Comparison of ENCODE assay signal across 8 mouse cellular contexts in genomic region chr9:62526858-62527257, GRCm38 (mm10). TPM values are rescaled to one million over a fixed set of nuclear protein-coding genes. Genes with fewer than 3 reads are reported as not detected.
DNase-seq lines count a peak whose midpoint lies in the region; ATAC-seq lines count a peak whose summit lies in the region.

No protein-coding gene starts in this region.

- no peaks in the 10 kb centered on the region for H3K36me3 ChIP-seq in intestine, embryonic 16.5 days (ENCODE audit: control insufficient read depth, insufficient read depth, low read length)
- no peaks in the 10 kb centered on the region for H3K36me3 ChIP-seq in intestine, embryonic 15.5 days
- no peaks in the 10 kb centered on the region for H3K36me3 ChIP-seq in embryonic facial prominence, embryonic 10.5 days (replicated peaks)
- no peaks in the 10 kb centered on the region for H3K36me3 ChIP-seq in forebrain, embryonic 14.5 days (ENCODE audit: control insufficient read depth, insufficient read depth, low read length)
- H3K36me3 ChIP-seq in midbrain, embryonic 14.5 days (ENCODE audit: control insufficient read depth, insufficient read depth, low read length) = no peaks in the 10 kb centered on the region

- H3K27ac ChIP-seq in intestine, embryonic 16.5 days (ENCODE audit: low read length) = peak overlapping the region; percentile 14; the same call in 1 of the 2 replicates
- H3K27ac ChIP-seq in intestine, embryonic 15.5 days = no peak overlapping the region
- H3K27ac ChIP-seq in embryonic facial prominence, embryonic 10.5 days (replicated peaks) = peak overlapping the region; percentile 55
- peak overlapping the region; percentile 61 for H3K27ac ChIP-seq in forebrain, embryonic 14.5 days (ENCODE audit: low read depth, low read length)
- 0 out of 2 replicates have a peak overlapping the region, but pooled peaks have one; percentile 55 for H3K27ac ChIP-seq in midbrain, embryonic 14.5 days (replicated peaks; ENCODE audit: low read depth, low read length)

- no peak for DNase-seq in embryonic facial prominence, embryonic 10.5 days (ENCODE audit: low spot score)
- DNase-seq in forebrain, embryonic 14.5 days (ENCODE audit: low spot score) = no peak
- DNase-seq in midbrain, embryonic 14.5 days = no peak
- DNase-seq in layer of hippocampus, adult 18-20 months (ENCODE audit: low spot score in 2 of 2) = no peak
- DNase-seq in right cerebral cortex, postnatal 10 days (ENCODE audit: low spot score in 2 of 2) = no peak
- no peak for DNase-seq in thymus, postnatal 14 days

- H3K4me1 ChIP-seq in intestine, embryonic 16.5 days (ENCODE audit: control insufficient read depth, insufficient read depth, low read length) = peaks cover 35% of the 10 kb centered on the region
- H3K4me1 ChIP-seq in intestine, embryonic 15.5 days (replicated peaks) = peaks cover 32% of the 10 kb centered on the region
- H3K4me1 ChIP-seq in embryonic facial prominence, embryonic 10.5 days = peaks cover 79% of the 10 kb centered on the region
- H3K4me1 ChIP-seq in forebrain, embryonic 14.5 days (ENCODE audit: control insufficient read depth, insufficient read depth, low read length) = peaks cover 71% of the 10 kb centered on the region
- H3K4me1 ChIP-seq in midbrain, embryonic 14.5 days (ENCODE audit: control insufficient read depth, insufficient read depth, low read length) = peaks cover 63% of the 10 kb centered on the region

- H3K4me2 ChIP-seq in intestine, embryonic 16.5 days (ENCODE audit: low read depth, low read length) = no peak overlapping the region
- no peak overlapping the region for H3K4me2 ChIP-seq in intestine, embryonic 15.5 days (replicated peaks)
- no peak overlapping the region for H3K4me2 ChIP-seq in forebrain, embryonic 14.5 days (ENCODE audit: low read length)
- H3K4me2 ChIP-seq in midbrain, embryonic 14.5 days (ENCODE audit: low read length) = no peak overlapping the region

- H3K27me3 ChIP-seq in intestine, embryonic 16.5 days (replicated peaks; ENCODE audit: control insufficient read depth, insufficient read depth, low read length) = no peaks in the 10 kb centered on the region; the same call in 1 of the 2 replicates
- 0 out of 2 replicates have a peak, but pooled peaks cover 4% of the 10 kb centered on the region for H3K27me3 ChIP-seq in intestine, embryonic 15.5 days (replicated peaks)
- H3K27me3 ChIP-seq in embryonic facial prominence, embryonic 10.5 days (replicated peaks; ENCODE audit: low read depth, poor library complexity, severe bottlenecking) = peaks cover 32% of the 10 kb centered on the region
- no peaks in the 10 kb centered on the region for H3K27me3 ChIP-seq in forebrain, embryonic 14.5 days (replicated peaks; ENCODE audit: control insufficient read depth, insufficient read depth, low read length)
- peaks cover 3% of the 10 kb centered on the region; the same call in 1 of the 2 replicates for H3K27me3 ChIP-seq in midbrain, embryonic 14.5 days (ENCODE audit: control insufficient read depth, insufficient read depth, low read length)

- no peaks in the 10 kb centered on the region for H3K9me3 ChIP-seq in intestine, embryonic 16.5 days (ENCODE audit: control insufficient read depth, low read length)
- H3K9me3 ChIP-seq in intestine, embryonic 15.5 days = no peaks in the 10 kb centered on the region
- H3K9me3 ChIP-seq in embryonic facial prominence, embryonic 10.5 days = no peaks in the 10 kb centered on the region
- no peaks in the 10 kb centered on the region for H3K9me3 ChIP-seq in forebrain, embryonic 14.5 days (replicated peaks; ENCODE audit: control insufficient read depth, low read length)
- no peaks in the 10 kb centered on the region for H3K9me3 ChIP-seq in midbrain, embryonic 14.5 days (ENCODE audit: control insufficient read depth, low read length)

- no peak overlapping the region for H3K4me3 ChIP-seq in intestine, embryonic 16.5 days (ENCODE audit: low read length)
- H3K4me3 ChIP-seq in intestine, embryonic 15.5 days (replicated peaks) = no peak overlapping the region
- H3K4me3 ChIP-seq in embryonic facial prominence, embryonic 10.5 days = no peak overlapping the region
- H3K4me3 ChIP-seq in forebrain, embryonic 14.5 days (ENCODE audit: low read depth, low read length) = no peak overlapping the region
- H3K4me3 ChIP-seq in midbrain, embryonic 14.5 days (replicated peaks; ENCODE audit: low read depth, low read length) = no peak overlapping the region

- no peak overlapping the region for H3K9ac ChIP-seq in intestine, embryonic 16.5 days (ENCODE audit: low read depth, low read length)
- no peak overlapping the region; the same call in 1 of the 2 replicates for H3K9ac ChIP-seq in intestine, embryonic 15.5 days
- H3K9ac ChIP-seq in forebrain, embryonic 14.5 days (ENCODE audit: low read length) = no peak overlapping the region
- no peak overlapping the region for H3K9ac ChIP-seq in midbrain, embryonic 14.5 days (replicated peaks; ENCODE audit: low read length)

- WGBS in intestine, embryonic 16.5 days = 74% methylated on average over 8 of the region's 8 CpGs
- WGBS in intestine, embryonic 15.5 days = 66% methylated on average over 8 of the region's 8 CpGs
- WGBS in embryonic facial prominence, embryonic 10.5 days = 83% methylated on average over 8 of the region's 8 CpGs
- 79% methylated on average over 8 of the region's 8 CpGs for WGBS in forebrain, embryonic 14.5 days
- 79% methylated on average over 8 of the region's 8 CpGs for WGBS in midbrain, embryonic 14.5 days

- ATAC-seq in intestine, embryonic 16.5 days = no peak
- ATAC-seq in intestine, embryonic 15.5 days = no peak
- no peak for ATAC-seq in forebrain, embryonic 14.5 days
- ATAC-seq in midbrain, embryonic 14.5 days (ENCODE audit: low FRiP score, low TSS enrichment) = no peak

RNA-seq across cellular contexts. Expression of gene Coro2b, which starts 10.0 kb away (rescaled TPM):
- polyA plus RNA-seq in intestine, embryonic 16.5 days (2015; fragmentation: Nextera tagmentation; extraction: Ambion mirVana) = 7.0 and 8.2 TPM in 2 replicates
- 7.6 and 8.8 TPM in 2 replicates for polyA plus RNA-seq in intestine, embryonic 15.5 days (2015; fragmentation: Nextera tagmentation; extraction: Ambion mirVana)
- polyA plus RNA-seq in embryonic facial prominence, embryonic 10.5 days (2016; fragmentation: Nextera tagmentation; extraction: Ambion mirVana) = 7.6 and 9.5 TPM in 2 replicates
- polyA plus RNA-seq in forebrain, embryonic 14.5 days (2014; fragmentation: Nextera tagmentation; extraction: Ambion mirVana) = 29.0 and 33.2 TPM in 2 replicates
- 33.2 and 34.5 TPM in 2 replicates for polyA plus RNA-seq in midbrain, embryonic 14.5 days (2014; fragmentation: Nextera tagmentation; extraction: Ambion mirVana)
- 100 to 1,000 TPM; 214 to 231 TPM for total RNA-seq in layer of hippocampus, adult 18-20 months (2021)
